Mouse (Mus musculus) left cerebral cortex, adult 8-10 months (tissue): Measurements from ENCODE around the gene Abhd16b. TPM values are rescaled to one million over a fixed set of nuclear protein-coding genes. Genes with fewer than 3 reads are reported as not detected.
A peak's percentile ranks its signal among the peaks of the same experiment; 100 is the strongest.
"Not testable (repeated sequence)": the region's sequence is repeated elsewhere in the genome, so short reads cannot be mapped to it uniquely, and the experiment has no call there.

Experiments
- DNase-seq, 2 experiments: peaks; one replicate each; pipeline ENCODE4 v3.0.0; 2022; ENCODE audit warnings: low spot score in 2 of 2
- total RNA-seq, 4 experiments: library from RNA; stranded (reverse); gene quantifications; 2 replicates each; pipeline ENCODE4 v1.2.4; 2022

The Abhd16b gene
- total RNA-seq, 4 experiments from 2014 or later: not detected

DNA sequence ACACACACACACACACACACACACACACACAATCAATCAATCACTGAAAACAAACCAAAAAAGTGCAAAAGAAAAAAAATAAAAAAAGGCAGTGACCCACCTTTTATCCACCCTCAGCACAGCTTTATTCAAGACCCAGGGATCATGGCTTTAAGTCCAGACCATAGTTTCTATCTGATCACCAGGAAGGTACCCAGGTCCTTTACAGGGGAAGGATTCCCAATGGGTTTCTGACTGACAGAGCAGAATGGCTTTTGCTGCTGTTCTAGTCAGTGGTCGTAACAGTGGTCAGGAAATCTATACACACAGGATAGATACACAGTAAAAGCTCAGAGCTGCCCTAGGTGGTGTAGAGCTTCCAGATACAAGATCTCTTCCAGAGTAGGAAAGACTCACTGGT is 7.3 kb upstream of the Abhd16b start:
- DNase-seq: no peak

GRCm38 (mm10) chr2:181487338-181488277 is 5.4 kb upstream of the Abhd16b start:
- DNase-seq: no peak

DNA sequence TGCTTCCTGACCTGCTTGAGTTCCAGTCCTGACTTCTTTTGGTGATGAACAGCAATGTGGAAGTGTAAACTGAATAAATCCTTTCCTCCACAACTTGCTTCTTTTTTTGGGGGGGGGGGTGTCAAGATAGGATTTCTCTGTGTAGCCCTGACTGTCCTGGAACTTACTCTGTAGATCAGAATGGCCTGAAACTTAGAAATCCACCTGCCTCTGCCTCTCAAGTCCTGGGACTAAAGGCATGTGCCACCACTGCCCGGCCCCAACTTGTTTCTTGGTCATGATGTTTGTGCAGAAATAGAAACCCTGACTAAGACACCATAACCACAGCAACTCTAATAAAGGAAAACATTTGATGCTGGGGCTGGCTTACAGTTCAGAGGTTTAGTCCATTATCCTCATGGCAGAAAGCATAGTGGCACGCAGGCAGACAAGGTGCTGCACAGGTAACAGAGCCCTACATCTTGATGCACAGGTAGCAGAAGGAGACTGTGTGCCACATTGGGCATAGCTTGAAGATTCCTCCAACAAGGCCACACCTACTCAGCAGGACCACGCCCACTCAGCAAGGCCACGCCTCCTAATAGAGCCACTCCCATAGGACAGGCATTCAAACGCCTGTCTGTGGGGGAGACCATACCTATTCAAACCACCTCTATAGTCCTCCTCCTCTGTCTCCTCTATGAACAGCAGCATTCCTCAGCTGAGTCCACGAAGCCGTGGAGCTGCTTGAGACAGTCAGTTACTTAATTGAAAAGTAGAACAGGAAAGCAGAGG is 1.4 kb upstream of the Abhd16b start:
- no peak for DNase-seq

DNA sequence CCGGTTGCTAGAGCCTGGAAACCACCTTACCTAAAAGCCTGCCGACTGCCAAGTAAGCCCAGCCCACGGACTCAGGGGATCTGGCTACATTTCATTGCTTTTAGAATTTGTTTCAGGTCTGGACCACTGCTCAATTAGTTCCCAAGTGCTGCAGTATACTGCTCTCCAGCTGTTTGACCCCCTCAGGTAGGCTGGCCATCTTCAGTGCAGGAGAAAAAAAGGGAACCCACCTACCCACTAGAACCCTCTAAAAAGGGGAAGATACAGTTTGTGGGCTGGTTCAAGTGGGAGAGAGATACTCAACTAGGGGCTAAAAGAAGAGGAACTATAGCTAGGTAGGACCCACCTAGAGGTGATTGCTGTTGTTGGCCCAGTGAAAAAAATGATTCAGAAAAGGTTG is 800 bp upstream of the Abhd16b start:
- no peak for DNase-seq

GRCm38 (mm10) chr2:181494266-181494945 is 1.4 kb downstream of the Abhd16b start:
- DNase-seq: no peak

GRCm38 (mm10) chr2:181495845-181496244 is 2.8 kb downstream of the Abhd16b start:
- DNase-seq: not testable (repeated sequence)

GRCm38 (mm10) chr2:181496281-181496680 is 3.3 kb downstream of the Abhd16b start:
- peak; percentile 18 to 25 for DNase-seq

GRCm38 (mm10) chr2:181496831-181497547 is 4.0 kb downstream of the Abhd16b start, which contains the start of gene Tpd52l2:
Gene Tpd52l2 (plus strand): TSS chr2:181497142.
- peak; percentile 76 to 93 for DNase-seq

DNA sequence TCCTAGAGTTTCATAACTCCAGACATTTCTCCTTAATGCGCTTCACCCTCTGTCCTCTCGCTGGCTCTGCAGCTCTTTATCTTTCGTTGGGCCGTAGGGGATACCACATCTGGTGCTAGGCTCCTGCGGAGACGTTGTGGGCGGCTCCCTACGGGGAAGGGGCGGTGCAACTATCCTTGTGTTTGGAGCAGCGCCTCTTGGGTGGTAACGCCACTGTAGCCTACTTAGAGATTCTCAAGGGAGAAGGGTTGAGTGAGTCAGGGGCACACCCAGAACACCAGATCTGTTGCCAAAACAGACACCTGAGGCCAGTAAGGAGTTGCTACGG is 4.5 kb downstream of the Abhd16b start:
- DNase-seq: peak; percentile 18 to 41

DNA sequence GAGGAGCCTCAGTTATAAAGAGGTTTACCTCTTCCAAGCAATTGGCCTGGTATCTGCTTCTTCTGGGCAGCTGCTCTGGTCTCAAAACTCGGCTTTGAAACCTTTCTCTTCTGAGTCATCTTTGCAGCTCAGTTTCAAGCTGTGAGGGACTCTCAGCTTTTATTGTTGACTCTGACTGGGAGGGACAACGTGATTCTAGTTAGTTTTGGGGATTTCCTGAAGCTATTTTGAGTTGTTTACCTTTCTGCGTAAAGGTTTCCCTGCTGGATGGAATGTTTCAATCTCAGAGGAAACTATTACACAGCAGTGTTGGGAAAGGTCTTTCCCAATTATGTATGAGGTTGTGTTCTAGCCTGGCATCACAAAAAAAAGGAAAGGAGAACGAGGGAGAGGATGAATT is 5.6 kb downstream of the Abhd16b start:
- no peak for DNase-seq

DNA sequence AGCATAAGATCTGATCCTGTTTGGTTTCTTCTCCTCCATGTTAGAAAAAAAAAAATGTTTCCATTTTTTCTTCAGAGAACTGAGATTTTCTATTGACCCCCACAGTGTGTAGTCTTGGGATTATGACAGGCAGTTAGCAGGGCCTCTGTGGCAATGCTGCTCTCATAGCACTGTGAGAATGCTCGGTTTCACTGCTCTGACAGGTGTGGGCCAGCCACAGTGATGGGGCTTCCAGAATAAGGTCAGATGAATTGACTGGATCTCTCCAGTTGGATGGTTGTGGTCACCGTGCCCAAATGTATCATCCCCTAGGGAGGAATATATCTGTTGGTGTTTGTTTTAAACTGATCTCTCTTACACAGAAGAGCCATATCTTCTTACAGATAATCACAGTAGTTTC is 16.2 kb downstream of the Abhd16b start:
- no peak for DNase-seq

- DNase-seq: no peak
These were observed 18.2 kb downstream of the Abhd16b start for GRCm38 (mm10) chr2:181511231-181511630.

DNA sequence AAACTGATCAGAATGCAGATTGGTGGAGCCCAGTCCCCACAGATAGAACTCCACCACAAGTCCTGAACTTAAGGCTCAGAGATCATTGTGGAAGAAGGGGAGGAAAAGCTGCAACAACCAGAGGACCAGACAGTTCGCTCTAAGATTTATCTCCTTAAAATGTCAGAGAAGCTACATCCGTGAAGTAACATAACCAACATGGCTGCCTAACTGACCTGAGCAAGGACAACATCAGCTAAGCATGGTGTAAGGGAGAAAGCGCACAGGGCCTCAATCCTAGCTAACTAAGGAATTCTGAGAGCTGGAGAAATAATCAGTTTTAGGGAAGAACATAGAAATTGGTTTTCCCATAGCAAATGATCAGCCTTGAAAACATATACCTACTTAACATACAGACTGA is 26.2 kb downstream of the Abhd16b start:
- no peak for DNase-seq

GRCm38 (mm10) chr2:181520118-181520935 is 27.3 kb downstream of the Abhd16b start, which contains the start of gene Dnajc5:
Gene Dnajc5 (plus strand): TSS chr2:181520485.
- DNase-seq: peak; percentile 92 to 98

- DNase-seq: no peak
These were observed 27.9 kb downstream of the Abhd16b start for GRCm38 (mm10) chr2:181520936-181521227.

GRCm38 (mm10) chr2:181521491-181521890 is 28.5 kb downstream of the Abhd16b start:
- DNase-seq: no peak

- DNase-seq: no peak
These were observed 29.8 kb downstream of the Abhd16b start for GRCm38 (mm10) chr2:181522811-181523210.

- DNase-seq: no peak
These were observed 32.5 kb downstream of the Abhd16b start for GRCm38 (mm10) chr2:181525526-181525925.

DNA sequence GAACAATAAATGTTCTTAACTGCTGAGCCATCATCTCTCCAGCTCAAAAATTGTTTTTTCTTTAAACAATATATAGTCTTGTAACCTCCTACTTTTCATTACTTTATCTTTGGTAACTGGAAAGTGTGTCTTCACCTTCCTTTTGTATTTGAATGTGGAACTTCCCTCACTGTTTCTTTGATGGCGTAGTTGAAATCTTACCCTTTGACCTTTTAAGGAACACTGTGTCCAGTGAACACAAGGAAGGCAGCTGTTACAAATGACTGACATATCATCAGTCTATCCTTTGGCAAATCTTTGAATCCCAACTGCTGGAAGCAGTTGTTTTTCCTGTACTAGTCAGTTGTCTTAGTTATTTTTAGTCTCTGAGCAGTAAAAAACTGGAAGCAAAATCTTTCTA is 36.1 kb downstream of the Abhd16b start:
- DNase-seq: no peak

DNA sequence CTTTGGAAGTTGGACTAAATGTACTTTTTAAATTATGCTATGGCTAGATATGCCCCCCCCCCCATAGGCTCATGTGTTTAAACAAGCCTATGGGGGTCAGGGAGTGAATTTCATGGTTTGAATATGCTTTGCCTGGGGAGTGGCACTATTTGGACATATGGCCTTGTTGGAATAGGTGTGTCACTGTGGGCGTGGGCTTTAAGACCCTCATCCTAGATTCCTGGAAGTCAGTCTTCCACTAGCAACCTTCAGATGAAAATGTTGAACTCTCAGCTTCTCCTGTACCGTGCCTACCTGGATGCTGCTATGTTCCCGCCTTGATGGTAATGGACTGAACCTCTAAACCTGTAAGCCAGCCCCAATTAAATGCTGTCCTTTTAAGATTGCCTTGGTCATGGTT is 39.6 kb downstream of the Abhd16b start:
- no peak for DNase-seq
